Mouse (Mus musculus): ENCODE measurements at regions not wholly inside any gene's neighbourhood (a gene's known extent, or its start where the extent isn't known, plus 50 kb on each side); places are given as distances from the start of the nearest gene placed in this dataset.
A peak's percentile ranks its signal among the peaks of the same experiment; 100 is the strongest.

DNA sequence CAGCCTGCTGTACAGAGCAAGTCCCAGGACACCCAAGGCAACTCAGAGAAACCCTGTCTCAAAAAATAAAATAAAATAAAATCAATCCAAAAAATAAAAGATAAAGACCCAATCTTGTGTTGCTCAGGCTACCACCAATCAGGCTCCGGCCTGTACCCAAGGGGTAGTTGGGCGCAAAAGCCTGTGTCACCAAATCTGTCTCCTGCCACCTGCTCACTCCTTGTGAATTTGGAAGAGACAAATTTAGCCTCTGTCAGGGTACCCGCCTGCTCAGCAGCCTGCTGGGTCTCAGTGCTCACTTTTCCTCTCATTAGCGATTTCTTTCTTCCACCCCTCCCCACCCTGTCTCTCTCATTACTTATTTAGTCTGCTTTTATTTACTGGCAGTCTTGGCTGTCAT lies 54.6 kb downstream of the Sox4 start:
- no peak overlapping the region for H3K27ac ChIP-seq (ENCODE audit: low read length)
- H3K36me3 ChIP-seq (ENCODE audit: control insufficient read depth, insufficient read depth) = no peaks in the 10 kb centered on the region
- no peak overlapping the region for H3K4me3 ChIP-seq (ENCODE audit: low read length)
- no peaks in the 10 kb centered on the region for H3K4me1 ChIP-seq (ENCODE audit: control insufficient read depth, insufficient read depth, low read length)
- no peak for ATAC-seq (replicated peaks; ENCODE audit: extremely low read depth, insufficient read depth, low FRiP score)
- no peak overlapping the region for H3K9ac ChIP-seq (ENCODE audit: low read length)
- no peak overlapping the region for H3K4me2 ChIP-seq (ENCODE audit: low read depth, low read length)
- 75% methylated on average over 4 of the region's 4 CpGs for WGBS
- H3K9me3 ChIP-seq (replicated peaks; ENCODE audit: control insufficient read depth, low read length) = peaks cover 6% of the 10 kb centered on the region; the same call in 1 of the 2 replicates
- no peaks in the 10 kb centered on the region for H3K27me3 ChIP-seq (ENCODE audit: control insufficient read depth, insufficient read depth, low read length)

GRCm38 (mm10) chr13:28892896-28893295 lies 60.6 kb downstream of the Sox4 start:
- Histone ChIP-seq H3K4me3 (ENCODE audit: low read length) (no peak overlapping the region), H3K27ac (ENCODE audit: low read length) (no peak overlapping the region), H3K4me2 (ENCODE audit: low read depth, low read length) (no peak overlapping the region), H3K9ac (ENCODE audit: low read length) (no peak overlapping the region), H3K27me3 (ENCODE audit: control insufficient read depth, insufficient read depth, low read length) (peaks cover under 1% of the 10 kb centered on the region; the same call in 1 of the 2 replicates), H3K36me3 (ENCODE audit: control insufficient read depth, insufficient read depth) (no peaks in the 10 kb centered on the region), H3K4me1 (ENCODE audit: control insufficient read depth, insufficient read depth, low read length) (no peaks in the 10 kb centered on the region), H3K9me3 (replicated peaks; ENCODE audit: control insufficient read depth, low read length) (peaks cover 6% of the 10 kb centered on the region; the same call in 1 of the 2 replicates)
- ATAC-seq (replicated peaks; ENCODE audit: extremely low read depth, insufficient read depth, low FRiP score) = no peak
- 89% methylated on average over 6 of the region's 6 CpGs for WGBS

GRCm38 (mm10) chr13:28887098-28887497 lies 66.4 kb downstream of the Sox4 start:
- no peaks in the 10 kb centered on the region for H3K9me3 ChIP-seq (replicated peaks; ENCODE audit: control insufficient read depth, low read length)

GRCm38 (mm10) chr13:28886691-28887090 lies 66.8 kb downstream of the Sox4 start:
- H3K27me3 ChIP-seq (ENCODE audit: control insufficient read depth, insufficient read depth, low read length) = peaks cover 16% of the 10 kb centered on the region
- no peak overlapping the region for H3K9ac ChIP-seq (ENCODE audit: low read length)
- WGBS = 15% methylated on average over 11 of the region's 11 CpGs
- H3K27ac ChIP-seq (ENCODE audit: low read length) = no peak overlapping the region
- H3K4me3 ChIP-seq (ENCODE audit: low read length) = peak overlapping the region; percentile 4; the same call in 1 of the 2 replicates
- peak overlapping the region; percentile 37 for H3K4me2 ChIP-seq (ENCODE audit: low read depth, low read length)
- no peaks in the 10 kb centered on the region for H3K9me3 ChIP-seq (replicated peaks; ENCODE audit: control insufficient read depth, low read length)
- peaks cover 6% of the 10 kb centered on the region; the same call in 1 of the 2 replicates for H3K4me1 ChIP-seq (ENCODE audit: control insufficient read depth, insufficient read depth, low read length)
- ATAC-seq (replicated peaks; ENCODE audit: extremely low read depth, insufficient read depth, low FRiP score) = no peak
- no peaks in the 10 kb centered on the region for H3K36me3 ChIP-seq (ENCODE audit: control insufficient read depth, insufficient read depth)

More at GRCm38 (mm10) chr13:28887098-28887497, 66.4 kb downstream of the Sox4 start:
- Histone ChIP-seq H3K4me1 (ENCODE audit: control insufficient read depth, insufficient read depth, low read length) (peaks cover 6% of the 10 kb centered on the region; the same call in 1 of the 2 replicates), H3K4me3 (ENCODE audit: low read length) (peak overlapping the region; percentile 4; the same call in 1 of the 2 replicates), H3K27me3 (ENCODE audit: control insufficient read depth, insufficient read depth, low read length) (peaks cover 16% of the 10 kb centered on the region), H3K4me2 (ENCODE audit: low read depth, low read length) (peak overlapping the region; percentile 37), H3K27ac (ENCODE audit: low read length) (no peak overlapping the region), H3K9ac (ENCODE audit: low read length) (no peak overlapping the region), H3K36me3 (ENCODE audit: control insufficient read depth, insufficient read depth) (no peaks in the 10 kb centered on the region)
- no peak for ATAC-seq (replicated peaks; ENCODE audit: extremely low read depth, insufficient read depth, low FRiP score)
- 11% methylated on average over 12 of the region's 13 CpGs for WGBS

- Histone ChIP-seq H3K36me3 (ENCODE audit: control insufficient read depth, insufficient read depth) (no peaks in the 10 kb centered on the region), H3K4me1 (ENCODE audit: control insufficient read depth, insufficient read depth, low read length) (peaks cover 6% of the 10 kb centered on the region; the same call in 1 of the 2 replicates), H3K27ac (ENCODE audit: low read length) (no peak overlapping the region), H3K27me3 (ENCODE audit: control insufficient read depth, insufficient read depth, low read length) (peaks cover 16% of the 10 kb centered on the region), H3K9me3 (replicated peaks; ENCODE audit: control insufficient read depth, low read length) (no peaks in the 10 kb centered on the region), H3K4me2 (ENCODE audit: low read depth, low read length) (peak overlapping the region; percentile 70), H3K4me3 (ENCODE audit: low read length) (peak overlapping the region; percentile 62), H3K9ac (ENCODE audit: low read length) (peak overlapping the region; percentile 74)
- under 1% methylated on average over 30 of the region's 30 CpGs for WGBS
- peak; percentile 34; the same call in 1 of the 2 replicates for ATAC-seq (replicated peaks; ENCODE audit: extremely low read depth, insufficient read depth, low FRiP score)
Observed at GRCm38 (mm10) chr13:28885083-28886037, 68.2 kb downstream of the Sox4 start.

DNA sequence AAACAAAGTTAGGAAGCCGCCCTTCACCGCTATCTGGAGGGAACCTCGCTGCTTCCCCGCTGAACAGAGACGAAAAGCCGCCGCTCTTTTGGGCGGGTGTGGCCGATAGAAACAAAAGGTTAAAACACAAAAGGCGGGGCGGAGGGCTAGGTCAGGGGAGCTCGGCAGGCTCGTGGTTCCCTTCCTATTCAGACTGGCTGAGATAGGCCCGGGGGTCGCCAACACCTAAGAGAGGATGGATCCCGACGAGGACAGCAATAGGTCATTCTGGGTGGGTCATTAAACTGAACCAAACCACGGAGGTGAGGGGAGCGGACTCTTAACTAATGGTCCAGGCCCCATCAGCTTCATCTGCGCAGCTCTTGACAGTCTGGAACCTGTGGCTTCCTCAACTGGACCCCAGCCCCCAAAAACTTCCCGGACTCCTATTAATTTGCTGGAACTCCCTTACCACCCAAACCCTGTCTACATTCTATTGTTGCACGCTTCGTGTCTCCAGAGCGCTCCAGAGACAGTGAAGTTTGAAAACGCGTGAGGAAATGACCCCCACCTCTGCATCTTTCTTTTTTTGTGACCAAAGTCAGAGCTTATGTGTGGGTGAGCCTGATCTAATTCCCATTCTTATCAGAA lies 69.2 kb downstream of the Sox4 start:
- Histone ChIP-seq H3K9me3 (replicated peaks; ENCODE audit: control insufficient read depth, low read length) (no peaks in the 10 kb centered on the region), H3K4me1 (ENCODE audit: control insufficient read depth, insufficient read depth, low read length) (peaks cover 6% of the 10 kb centered on the region; the same call in 1 of the 2 replicates), H3K27me3 (ENCODE audit: control insufficient read depth, insufficient read depth, low read length) (peaks cover 16% of the 10 kb centered on the region), H3K9ac (ENCODE audit: low read length) (peak overlapping the region; percentile 74), H3K4me3 (ENCODE audit: low read length) (peak overlapping the region; percentile 62), H3K4me2 (ENCODE audit: low read depth, low read length) (peak overlapping the region; percentile 70), H3K36me3 (ENCODE audit: control insufficient read depth, insufficient read depth) (no peaks in the 10 kb centered on the region), H3K27ac (ENCODE audit: low read length) (no peak overlapping the region)
- 0 out of 2 replicates have a peak, but pooled peaks have one; percentile 30 for ATAC-seq (replicated peaks; ENCODE audit: extremely low read depth, insufficient read depth, low FRiP score)
- 2% methylated on average over 26 of the region's 26 CpGs for WGBS

DNA sequence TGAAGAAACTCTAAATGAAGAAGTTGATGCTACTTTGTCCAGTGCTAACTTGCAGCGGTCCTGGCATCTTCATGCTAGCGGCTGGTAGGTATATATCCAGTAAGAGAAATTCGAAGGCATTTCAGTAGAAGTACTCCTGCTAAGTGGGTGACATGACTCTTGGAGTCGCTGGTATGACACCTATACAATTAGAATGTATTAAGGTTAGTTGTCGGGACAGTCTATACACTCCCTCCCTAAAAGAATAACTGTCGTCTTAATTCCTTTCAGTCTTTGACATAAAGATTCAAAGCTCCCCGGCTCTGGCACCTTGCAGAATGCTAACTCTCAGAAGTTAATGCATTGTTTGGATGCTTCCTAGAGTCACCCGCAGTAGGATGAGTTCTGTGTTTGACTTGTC lies 70.1 kb downstream of the Sox4 start:
- Histone ChIP-seq H3K4me1 (ENCODE audit: control insufficient read depth, insufficient read depth, low read length) (peaks cover 8% of the 10 kb centered on the region; the same call in 1 of the 2 replicates), H3K27me3 (ENCODE audit: control insufficient read depth, insufficient read depth, low read length) (peaks cover 16% of the 10 kb centered on the region), H3K9ac (ENCODE audit: low read length) (peak overlapping the region; percentile 74; the same call in 1 of the 2 replicates), H3K36me3 (ENCODE audit: control insufficient read depth, insufficient read depth) (no peaks in the 10 kb centered on the region), H3K9me3 (replicated peaks; ENCODE audit: control insufficient read depth, low read length) (no peaks in the 10 kb centered on the region), H3K27ac (ENCODE audit: low read length) (no peak overlapping the region), H3K4me3 (ENCODE audit: low read length) (peak overlapping the region; percentile 62), H3K4me2 (ENCODE audit: low read depth, low read length) (peak overlapping the region; percentile 70)
- WGBS = 58% methylated on average over 8 of the region's 8 CpGs
- ATAC-seq (replicated peaks; ENCODE audit: extremely low read depth, insufficient read depth, low FRiP score) = no peak

DNA sequence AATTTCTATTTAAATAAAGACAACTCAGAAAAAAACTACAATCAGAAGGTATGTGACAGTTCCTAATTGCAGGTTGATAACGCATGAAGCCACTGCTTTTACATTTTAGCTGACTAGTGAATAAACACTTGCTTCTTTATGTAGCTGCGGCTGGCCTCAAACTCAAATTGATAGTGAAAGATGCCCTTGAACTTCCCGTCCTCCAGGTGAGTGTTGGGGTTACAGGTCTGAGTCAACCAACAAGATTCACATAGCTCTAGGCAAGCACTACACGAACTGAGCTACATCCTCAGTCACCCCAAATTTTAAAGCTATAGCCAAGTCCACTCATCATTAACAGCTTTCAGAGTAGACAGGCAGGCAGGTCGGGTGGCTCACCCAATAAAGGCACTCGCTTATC lies 72.6 kb downstream of the Sox4 start:
- H3K27ac ChIP-seq (ENCODE audit: low read length) = no peak overlapping the region
- H3K4me3 ChIP-seq (ENCODE audit: low read length) = no peak overlapping the region
- no peak overlapping the region for H3K4me2 ChIP-seq (ENCODE audit: low read depth, low read length)
- WGBS = 56% methylated on average over 6 of the region's 6 CpGs
- ATAC-seq (replicated peaks; ENCODE audit: extremely low read depth, insufficient read depth, low FRiP score) = no peak
- H3K36me3 ChIP-seq (ENCODE audit: control insufficient read depth, insufficient read depth) = no peaks in the 10 kb centered on the region
- H3K4me1 ChIP-seq (ENCODE audit: control insufficient read depth, insufficient read depth, low read length) = peaks cover 14% of the 10 kb centered on the region
- H3K9ac ChIP-seq (ENCODE audit: low read length) = no peak overlapping the region
- H3K27me3 ChIP-seq (ENCODE audit: control insufficient read depth, insufficient read depth, low read length) = peaks cover 3% of the 10 kb centered on the region
- H3K9me3 ChIP-seq (replicated peaks; ENCODE audit: control insufficient read depth, low read length) = no peaks in the 10 kb centered on the region

All from heart, embryonic 16.5 days (tissue).